Mouse (Mus musculus) C2C12 (cell line): Measurements from ENCODE around the gene Eomes.

ENCODE experiments used
- CEBPB ChIP-seq: IDR thresholded peaks from one replicate; pipeline ENCODE4 v1.6.1; 2011; ENCODE audit warnings: low read depth, mild to moderate bottlenecking, control low read depth, moderate library complexity
- CTCF ChIP-seq: IDR thresholded peaks from one replicate; pipeline ENCODE4 v1.5.1; 2011; ENCODE audit not compliant: control insufficient read depth, insufficient read depth, insufficient read length
- FOSL1 ChIP-seq: IDR thresholded peaks from one replicate; pipeline ENCODE4 v1.8.0; 2011; ENCODE audit warnings: mild to moderate bottlenecking, low read length; ENCODE audit not compliant: poor library complexity, insufficient read depth, severe bottlenecking
- MAX ChIP-seq: IDR thresholded peaks from one replicate; pipeline ENCODE4 v1.6.1; 2011; ENCODE audit warnings: mild to moderate bottlenecking, control low read depth
- MYOD1 ChIP-seq: IDR thresholded peaks from one replicate; pipeline ENCODE4 v1.6.1; 2011; ENCODE audit warnings: low read depth; ENCODE audit not compliant: control insufficient read depth, insufficient read length
- MYOG ChIP-seq: IDR thresholded peaks from one replicate; pipeline ENCODE4 v1.6.1; 2011; ENCODE audit not compliant: control insufficient read depth, insufficient read length; ENCODE audit errors: extremely low read depth
- USF1 ChIP-seq: IDR thresholded peaks from one replicate; pipeline ENCODE4 v1.6.1; 2011; ENCODE audit warnings: low read depth, mild to moderate bottlenecking, control low read depth, moderate library complexity

DNA sequence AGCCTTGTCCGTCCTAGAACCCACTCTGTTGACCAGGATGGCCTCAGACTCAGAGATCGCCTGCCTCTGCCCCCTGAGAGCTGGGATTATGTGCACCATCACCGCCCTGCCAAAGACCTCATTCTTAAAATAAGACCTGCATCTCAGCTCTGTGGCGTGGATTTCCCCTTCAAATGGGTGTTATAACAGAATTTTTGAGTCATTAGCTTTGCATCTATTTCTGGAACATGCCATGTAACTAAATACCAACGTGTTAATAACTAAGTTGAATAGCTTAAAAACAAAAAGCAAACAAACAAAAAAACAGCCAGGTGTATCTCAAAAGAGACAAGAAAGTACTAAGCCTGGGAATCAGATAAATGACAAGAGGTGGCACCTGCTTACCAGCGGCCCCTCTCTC is 23.0 kb downstream of the Eomes start:
- TF ChIP-seq CTCF (no peak), USF1 (no peak), MAX (no peak), CEBPB (no peak), MYOG (no peak), MYOD1 (no peak), FOSL1 (no peak)
